Mouse (Mus musculus) heart, postnatal 0 days (tissue): ENCODE results near the gene Zcchc17. TPM values are rescaled to one million over a fixed set of nuclear protein-coding genes. Genes with fewer than 3 reads are reported as not detected.

Experiments used
- ATAC-seq: fragments of 200-750 bp; cut with Nextera tagmentation; 2 replicates; pipeline ENCODE4 v1.8.0; 2017; ENCODE audit warnings: low read depth, moderate number of reproducible peaks, moderate library complexity; ENCODE audit not compliant: insufficient read depth
- DNase-seq: peaks from one replicate; pipeline ENCODE4 v3.0.0-alpha.2; 2016; ENCODE audit warnings: low spot score
- H3K27ac ChIP-seq: fragments of 300-500 bp; sonication (generic); 2 replicates; pipeline ENCODE4 v1.5.1; 2014; ENCODE audit warnings: low read depth, mild to moderate bottlenecking
- H3K27me3 ChIP-seq: fragments of 300-500 bp; sonication (generic); 2 replicates; pipeline ENCODE4 v1.6.1; 2014; ENCODE audit warnings: low read length, mixed read lengths; ENCODE audit not compliant: control insufficient read depth, insufficient read depth
- H3K36me3 ChIP-seq: fragments of 300-500 bp; sonication (generic); replicated peaks from 2 replicates; pipeline ENCODE4 v1.6.1; 2014; ENCODE audit warnings: low read length, mixed read lengths; ENCODE audit not compliant: control insufficient read depth, insufficient read depth
- H3K4me1 ChIP-seq: fragments of 300-500 bp; sonication (generic); 2 replicates; pipeline ENCODE4 v1.6.1; 2014; ENCODE audit warnings: antibody characterized with exemption; ENCODE audit not compliant: control insufficient read depth, insufficient read depth
- H3K4me2 ChIP-seq: fragments of 300-500 bp; sonication (generic); 2 replicates; pipeline ENCODE4 v1.6.1; 2014; ENCODE audit warnings: low read depth, mild to moderate bottlenecking, low read length, moderate library complexity
- H3K4me3 ChIP-seq: fragments of 300-500 bp; sonication (generic); 2 replicates; pipeline ENCODE4 v1.5.1; 2014; ENCODE audit warnings: low read depth, low read length
- H3K9ac ChIP-seq: fragments of 300-500 bp; sonication (generic); replicated peaks from 2 replicates; pipeline ENCODE4 v1.6.1; 2014; ENCODE audit warnings: low read depth, low read length, mixed read lengths
- H3K9me3 ChIP-seq: fragments of 300-500 bp; sonication (generic); replicated peaks from 2 replicates; pipeline ENCODE4 v1.6.1; 2016; ENCODE audit warnings: low read length; ENCODE audit not compliant: control insufficient read depth
- CTCF ChIP-seq: IDR thresholded peaks from 2 replicates; pipeline ENCODE4 v1.5.1; 2016; ENCODE audit warnings: antibody characterized with exemption, control low read depth, low read depth
- EP300 ChIP-seq: IDR thresholded peaks from 2 replicates; pipeline ENCODE4 v1.6.1; 2016; ENCODE audit warnings: antibody characterized with exemption, low read depth
- WGBS: fragments of 180-500 bp; shearing (Covaris S2); extraction: QIAGEN DNeasy Blood & Tissue Kit; methylation state at CpG from one replicate; pipeline ENCODE4 v1.1.7; 2014; 5-methylcytosine and 5-hydroxymethylcytosine counted together
- polyA plus RNA-seq: library from polyadenylated mRNA; unstranded; fragments of >200 nt; fragmentation: Nextera tagmentation; extraction: Ambion mirVana; gene quantifications from 2 replicates; pipeline ENCODE4 v1.2.1, GENCODE M21; 2015
- total RNA-seq: library from RNA; depleted of rRNA; stranded (reverse); fragments of >200 nt; gene quantifications from 2 replicates; pipeline ENCODE4 v1.2.3, GENCODE M21; 2014; ENCODE audit warnings: low replicate concordance

Zcchc17 gene
- total and polyA plus RNA-seq, 2 experiments from 2014 or later, result 20.0 to 39.6 TPM

- DNase-seq (no peak), ATAC-seq (no peak)
- Histone ChIP-seq H3K9ac (0 out of 2 replicates have a peak overlapping the region, but pooled peaks have one; percentile 1), H3K36me3 (no peaks in the 10 kb centered on the region), H3K9me3 (no peaks in the 10 kb centered on the region), H3K4me1 (peaks cover 7% of the 10 kb centered on the region; the same call in 1 of the 2 replicates), H3K4me3 (no peak overlapping the region), H3K27ac (peak overlapping the region; percentile 94), H3K27me3 (no peaks in the 10 kb centered on the region), H3K4me2 (no peak overlapping the region)
- 60% methylated on average over 8 of the region's 8 CpGs for WGBS
- no peak for TF ChIP-seq EP300
- TF ChIP-seq CTCF, result no peak
Observed at GRCm38 (mm10) chr4:130299629-130300018, 60.1 kb downstream of the Zcchc17 start.

GRCm38 (mm10) chr4:130298877-130299628, 60.7 kb downstream of the Zcchc17 start:
- Histone ChIP-seq H3K36me3 (no peaks in the 10 kb centered on the region), H3K4me1 (peaks cover 7% of the 10 kb centered on the region; the same call in 1 of the 2 replicates), H3K9ac (0 out of 2 replicates have a peak overlapping the region, but pooled peaks have one; percentile 1), H3K9me3 (no peaks in the 10 kb centered on the region), H3K4me3 (no peak overlapping the region), H3K4me2 (no peak overlapping the region), H3K27ac (peak overlapping the region; percentile 94), H3K27me3 (no peaks in the 10 kb centered on the region)
- DNase-seq (peak; percentile 71), ATAC-seq (peak; percentile 88)
- 37% methylated on average over 11 of the region's 11 CpGs for WGBS
- TF ChIP-seq EP300 (peak; percentile 98), CTCF (no peak)

GRCm38 (mm10) chr4:130297123-130297529, 62.6 kb downstream of the Zcchc17 start:
- TF ChIP-seq CTCF (peak; percentile 88), EP300 (no peak)
- ATAC-seq, result 0 out of 2 replicates have a peak, but pooled peaks have one; percentile 6

GRCm38 (mm10) chr4:130296243-130296965, 63.3 kb downstream of the Zcchc17 start:
- Histone ChIP-seq H3K4me2 (no peak overlapping the region), H3K27ac (no peak overlapping the region), H3K36me3 (no peaks in the 10 kb centered on the region), H3K9me3 (no peaks in the 10 kb centered on the region), H3K4me3 (no peak overlapping the region), H3K27me3 (no peaks in the 10 kb centered on the region), H3K4me1 (peaks cover 7% of the 10 kb centered on the region; the same call in 1 of the 2 replicates), H3K9ac (no peak overlapping the region)
- DNase-seq, result no peak
- no peak for ATAC-seq
- TF ChIP-seq EP300 (no peak), CTCF (no peak)
- 86% methylated on average over 13 of the region's 13 CpGs for WGBS

More at GRCm38 (mm10) chr4:130297123-130297529, 62.6 kb downstream of the Zcchc17 start:
- no peaks in the 10 kb centered on the region for H3K9me3 ChIP-seq
- DNase-seq, result no peak
- no peaks in the 10 kb centered on the region for H3K36me3 ChIP-seq
- peaks cover 7% of the 10 kb centered on the region; the same call in 1 of the 2 replicates for H3K4me1 ChIP-seq
- H3K4me3 ChIP-seq, result no peak overlapping the region
- H3K9ac ChIP-seq, result no peak overlapping the region
- H3K27me3 ChIP-seq, result no peaks in the 10 kb centered on the region
- 0 out of 2 replicates have a peak overlapping the region, but pooled peaks have one; percentile 0 for H3K27ac ChIP-seq
- no peak overlapping the region for H3K4me2 ChIP-seq
- WGBS, result 14% methylated on average over 13 of the region's 13 CpGs

- no peak overlapping the region for H3K4me3 ChIP-seq
- H3K27ac ChIP-seq, result 0 out of 2 replicates have a peak overlapping the region, but pooled peaks have one; percentile 5
- peaks cover 7% of the 10 kb centered on the region; the same call in 1 of the 2 replicates for H3K4me1 ChIP-seq
- no peak overlapping the region for H3K9ac ChIP-seq
- 45% methylated on average over 23 of the region's 23 CpGs for WGBS
- DNase-seq, result no peak
- H3K36me3 ChIP-seq, result no peaks in the 10 kb centered on the region
- no peak overlapping the region for H3K4me2 ChIP-seq
- peak; percentile 34 for TF ChIP-seq CTCF
- TF ChIP-seq EP300, result no peak
- no peak for ATAC-seq
- H3K27me3 ChIP-seq, result no peaks in the 10 kb centered on the region
- H3K9me3 ChIP-seq, result no peaks in the 10 kb centered on the region
Observed at GRCm38 (mm10) chr4:130295047-130295745, 64.5 kb downstream of the Zcchc17 start.
